Mouse (Mus musculus) small intestine, adult 2 months (tissue): Measurements from ENCODE around the gene Fam227b. TPM values are rescaled to one million over a fixed set of nuclear protein-coding genes. Genes with fewer than 3 reads are reported as not detected.

Experiments
- H3K27ac ChIP-seq: fragments of 200-500 bp; 2 replicates; pipeline ENCODE4 v1.5.1; 2012; ENCODE audit warnings: low read depth, low read length, control low read depth, inconsistent platforms; ENCODE audit not compliant: insufficient read depth
- H3K27me3 ChIP-seq: fragments of 200-500 bp; 2 replicates; pipeline ENCODE4 v1.6.1; 2012; ENCODE audit warnings: mild to moderate bottlenecking, moderate library complexity, low read length, inconsistent platforms; ENCODE audit not compliant: control insufficient read depth, insufficient read depth
- H3K36me3 ChIP-seq: fragments of 200-500 bp; 2 replicates; pipeline ENCODE4 v1.6.1; 2012; ENCODE audit warnings: mild to moderate bottlenecking, low read length, control low read depth, inconsistent platforms; ENCODE audit not compliant: control insufficient read depth, insufficient read depth
- H3K4me1 ChIP-seq: fragments of 200-500 bp; 2 replicates; pipeline ENCODE4 v1.6.1; 2012; ENCODE audit warnings: low read length, inconsistent platforms, mixed read lengths; ENCODE audit not compliant: control insufficient read depth, insufficient read depth, insufficient read length
- H3K4me3 ChIP-seq: fragments of 200-500 bp; 2 replicates; pipeline ENCODE4 v1.5.1; 2012; ENCODE audit warnings: low read depth, mild to moderate bottlenecking, control low read depth, inconsistent platforms, low read length, moderate library complexity
- CTCF ChIP-seq: fragments of 200-500 bp; IDR thresholded peaks from 2 replicates; pipeline ENCODE4 v1.5.1; 2012; ENCODE audit warnings: low read depth, mild to moderate bottlenecking, control low read depth, inconsistent platforms, low read length, moderate library complexity, mixed read lengths; ENCODE audit not compliant: insufficient replicate concordance, insufficient read length; ENCODE audit errors: extremely low read depth
- POLR2A ChIP-seq: fragments of 200-500 bp; IDR thresholded peaks from 2 replicates; pipeline ENCODE4 v1.6.1; 2012; ENCODE audit warnings: low read depth, mild to moderate bottlenecking, control low read depth, inconsistent platforms, low read length, moderate library complexity
- WGBS: fragments of 180-500 bp; shearing (Covaris S2); methylation state at CpG from one replicate; pipeline ENCODE4 v1.1.7; 2018; 5-methylcytosine and 5-hydroxymethylcytosine counted together
- polyA plus RNA-seq: library from polyadenylated mRNA; depleted of rRNA; stranded (reverse); fragments of >200 nt; gene quantifications from 2 replicates; pipeline ENCODE4 v1.2.3, GENCODE M21; 2012; rRNA removed

The Fam227b gene
- not detected in 2 replicates for polyA plus RNA-seq

DNA sequence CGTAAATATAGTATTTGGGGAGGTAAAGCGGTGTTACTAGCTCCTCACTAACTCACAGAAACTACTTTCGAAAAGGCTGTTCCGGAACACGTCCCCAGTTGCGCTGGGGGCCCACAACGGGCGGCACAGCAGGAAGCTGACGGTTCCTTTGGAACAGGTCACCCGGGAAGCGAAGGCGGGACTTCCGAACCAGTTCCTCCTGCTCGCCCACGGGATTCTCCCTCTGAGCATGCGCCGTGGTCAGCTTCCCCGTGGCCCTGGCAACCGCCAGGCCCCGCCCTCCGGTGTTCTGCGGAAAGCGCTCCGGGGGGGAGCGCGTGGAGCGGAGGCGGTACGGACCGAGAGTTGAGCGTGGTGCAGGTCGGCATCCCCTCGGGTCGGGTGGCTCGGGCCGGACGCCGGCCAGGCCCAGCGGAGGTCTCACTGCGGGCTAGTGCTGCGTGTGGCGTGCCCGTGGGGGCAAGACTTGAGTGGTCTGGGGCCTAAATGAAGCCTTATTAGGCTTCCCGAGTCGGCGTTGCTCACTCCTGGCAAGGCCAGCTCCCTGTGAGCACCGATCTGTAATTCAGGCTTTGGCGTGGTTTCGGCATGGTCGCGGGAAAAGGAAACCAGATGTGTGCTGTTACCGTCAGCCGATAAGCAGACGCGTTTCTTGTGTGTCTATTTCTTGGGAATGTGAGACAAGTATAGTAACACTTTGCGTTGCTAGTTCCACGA is at the start of gene Fam227b, which contains the start of gene Dtwd1:
Gene Fam227b (minus strand): TSS at position 150 of the 717 bp plus-strand sequence.
Gene Dtwd1 (plus strand): TSS at position 287 of the 717 bp plus-strand sequence.
- Histone ChIP-seq H3K4me3 (peak within 1 kb of the TSS; percentile 95), H3K27me3 (no peaks in the 10 kb centered on the region), H3K36me3 (0 out of 2 replicates have a peak, but pooled peaks cover 2% of the 10 kb centered on the region), H3K27ac (peak within 1 kb of the TSS; percentile 53), H3K4me1 (no peaks in the 10 kb centered on the region)
- TF ChIP-seq CTCF (no peak), POLR2A (peak; percentile 79)
- WGBS: under 1% methylated on average over 57 of the region's 57 CpGs

DNA sequence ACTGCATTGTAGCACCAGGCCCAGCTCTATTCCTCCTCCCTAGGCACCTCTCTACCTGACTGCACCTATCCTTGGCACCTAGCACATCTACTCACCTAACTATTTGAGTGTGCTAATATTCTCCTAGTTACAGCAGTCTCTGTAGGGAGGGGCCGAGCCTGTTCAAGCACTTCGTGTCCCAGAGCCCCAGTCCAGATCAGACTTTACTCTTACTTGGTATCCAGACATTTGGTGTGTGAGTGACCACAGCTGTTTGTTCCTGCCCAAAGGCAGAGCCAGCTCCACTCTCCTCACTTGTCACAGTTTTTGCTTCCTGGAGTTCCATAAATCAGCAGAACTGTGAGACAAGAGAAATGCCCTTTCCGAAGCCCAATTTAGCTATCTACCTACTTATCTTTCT is 47.2 kb upstream of the Fam227b start:
- Histone ChIP-seq H3K4me3 (no peak overlapping the region), H3K27ac (no peak overlapping the region), H3K36me3 (no peaks in the 10 kb centered on the region), H3K4me1 (no peaks in the 10 kb centered on the region), H3K27me3 (no peaks in the 10 kb centered on the region)
- 70% methylated on average over 3 of the region's 3 CpGs for WGBS
- TF ChIP-seq POLR2A: no peak

DNA sequence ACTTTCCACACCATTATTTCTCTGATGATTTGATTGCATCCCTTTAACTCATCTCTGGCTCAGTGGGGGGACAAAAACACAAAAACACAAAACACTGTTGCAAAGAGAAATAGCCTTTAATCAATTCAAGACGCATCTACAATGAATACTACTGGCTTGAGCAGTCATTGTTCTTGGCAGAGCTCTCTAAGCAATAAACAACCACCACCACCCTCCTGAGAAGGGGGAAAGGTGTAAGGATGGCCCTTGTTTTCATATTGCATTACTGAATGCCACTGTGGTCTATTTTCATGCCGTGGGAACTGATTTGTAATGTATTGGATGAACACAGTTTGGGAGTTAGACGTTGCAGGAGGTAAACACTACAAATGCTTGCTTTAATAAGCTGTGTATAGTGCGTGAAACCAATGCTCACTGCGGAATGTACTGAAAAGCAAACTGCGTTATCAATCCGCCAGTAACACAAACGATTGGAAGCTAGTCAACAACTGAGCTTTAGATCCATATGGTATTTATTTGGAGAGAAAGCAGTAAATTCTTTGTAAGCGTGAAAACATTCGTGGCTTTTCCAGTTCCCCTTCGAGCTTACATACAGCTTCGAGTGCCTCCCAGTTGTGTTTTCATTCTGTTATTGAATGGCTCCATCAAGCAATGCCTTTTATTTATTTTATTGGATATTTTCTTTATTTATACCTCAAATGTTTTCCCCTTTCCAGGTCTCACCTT is 44.0 kb upstream of the Fam227b start:
- Histone ChIP-seq H3K4me1 (no peaks in the 10 kb centered on the region), H3K27ac (no peak overlapping the region), H3K36me3 (no peaks in the 10 kb centered on the region), H3K4me3 (no peak overlapping the region), H3K27me3 (no peaks in the 10 kb centered on the region)
- no peak for TF ChIP-seq POLR2A
- no peak for TF ChIP-seq CTCF
- WGBS: 70% methylated on average over 12 of the region's 12 CpGs

DNA sequence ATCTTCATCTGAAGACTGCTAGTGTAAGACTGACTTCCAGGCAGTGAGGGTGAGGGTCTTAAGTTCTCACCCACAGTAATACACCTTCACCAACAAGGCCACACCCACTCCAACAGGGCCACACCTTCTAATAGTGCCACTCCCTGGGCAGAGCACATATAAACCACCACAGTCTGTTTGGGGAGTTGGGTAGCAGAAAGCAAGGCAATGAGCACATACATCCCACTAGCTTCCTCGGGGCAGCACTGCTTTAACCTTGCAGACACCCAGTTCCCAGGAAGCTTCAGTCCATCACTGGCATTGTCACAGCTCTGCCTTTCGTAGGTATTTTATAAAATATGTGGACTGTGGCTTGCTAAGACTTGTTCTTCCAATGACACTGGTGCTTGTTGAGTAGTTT is 40.3 kb upstream of the Fam227b start:
- Histone ChIP-seq H3K27ac (no peak overlapping the region), H3K27me3 (no peaks in the 10 kb centered on the region), H3K36me3 (no peaks in the 10 kb centered on the region), H3K4me1 (no peaks in the 10 kb centered on the region), H3K4me3 (no peak overlapping the region)
- WGBS: 78% methylated on average over 2 of the region's 2 CpGs
- TF ChIP-seq POLR2A (no peak), CTCF (no peak)

DNA sequence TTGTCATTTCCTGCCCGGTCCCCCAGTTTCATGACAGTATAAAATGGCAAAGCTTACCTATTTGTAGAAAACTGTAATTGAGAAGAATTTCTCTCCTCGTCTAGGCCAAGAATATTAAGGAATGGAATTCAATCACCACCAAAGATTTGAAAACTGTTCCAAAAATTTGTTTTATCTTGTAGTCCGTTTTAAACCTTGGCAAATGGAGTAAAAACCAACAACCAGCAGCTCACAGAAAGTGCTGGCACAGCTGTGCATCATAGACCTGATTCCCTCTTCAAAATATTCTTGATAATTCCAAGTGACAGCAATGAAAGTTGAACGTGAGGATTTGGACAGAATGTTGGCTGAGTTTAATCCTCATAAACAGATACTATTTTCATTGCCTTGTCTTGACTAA is 39.5 kb upstream of the Fam227b start:
- 70% methylated on average over 4 of the region's 4 CpGs for WGBS
- H3K4me1 ChIP-seq: no peaks in the 10 kb centered on the region
- no peaks in the 10 kb centered on the region for H3K36me3 ChIP-seq
- no peaks in the 10 kb centered on the region for H3K27me3 ChIP-seq
- H3K27ac ChIP-seq: no peak overlapping the region
- no peak overlapping the region for H3K4me3 ChIP-seq
- TF ChIP-seq POLR2A (no peak), CTCF (no peak)

DNA sequence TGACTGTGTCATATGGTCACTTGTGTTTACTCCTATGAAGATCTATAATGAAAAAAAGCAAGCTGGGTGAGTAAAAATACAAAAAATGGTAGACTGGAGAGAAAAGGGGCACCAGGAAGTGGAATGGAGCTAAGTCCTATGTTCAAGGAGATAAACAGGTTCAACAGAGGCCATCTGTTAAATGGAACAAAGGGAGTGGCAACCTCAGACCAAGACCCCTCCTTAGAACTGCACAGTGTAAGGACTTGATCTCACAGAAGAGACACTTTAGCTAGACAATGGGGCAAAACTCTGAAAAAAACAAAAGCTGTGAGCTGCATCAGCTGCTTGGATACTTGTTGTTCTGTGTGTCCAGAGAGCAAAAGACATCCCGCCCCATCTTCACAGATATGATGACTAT is 19.6 kb upstream of the Fam227b start:
- H3K27ac ChIP-seq: no peak overlapping the region

More for the DNA sequence above, 19.6 kb upstream of the Fam227b start:
- Histone ChIP-seq H3K27me3 (no peaks in the 10 kb centered on the region), H3K4me1 (no peaks in the 10 kb centered on the region), H3K36me3 (no peaks in the 10 kb centered on the region), H3K4me3 (no peak overlapping the region)
- WGBS: 92% methylated on average over 1 of the region's 1 CpGs
- TF ChIP-seq CTCF (no peak), POLR2A (no peak)
